Mouse (Mus musculus) retina, adult 2 months (tissue): Measurements from ENCODE around the gene Cyth3.

ENCODE experiments used
- DNase-seq: peaks from one replicate; pipeline ENCODE4 v3.0.0-alpha.2; 2012; ENCODE audit warnings: low read depth, low spot score

Cyth3 gene

GRCm38 (mm10) chr5:143621893-143622622, at the start of gene Cyth3:
TSS of gene Cyth3 (plus strand) at chr5:143622447.
- peak; percentile 76 for DNase-seq

- no peak for DNase-seq
Observed at GRCm38 (mm10) chr5:143573067-143573466, 49.2 kb upstream of the Cyth3 start.

GRCm38 (mm10) chr5:143574261-143575178, 47.7 kb upstream of the Cyth3 start:
- DNase-seq, result no peak

- DNase-seq, result no peak
Observed at GRCm38 (mm10) chr5:143579537-143580203, 42.6 kb upstream of the Cyth3 start.

GRCm38 (mm10) chr5:143580982-143581381, 41.3 kb upstream of the Cyth3 start:
- DNase-seq, result no peak

- no peak for DNase-seq
Observed at GRCm38 (mm10) chr5:143581874-143582273, 40.4 kb upstream of the Cyth3 start.

- no peak for DNase-seq
Observed at GRCm38 (mm10) chr5:143583081-143583480, 39.2 kb upstream of the Cyth3 start.

- DNase-seq, result no peak
Observed at GRCm38 (mm10) chr5:143584982-143585381, 37.3 kb upstream of the Cyth3 start.

GRCm38 (mm10) chr5:143586386-143586785, 35.9 kb upstream of the Cyth3 start:
- DNase-seq, result no peak

GRCm38 (mm10) chr5:143589108-143589507, 33.1 kb upstream of the Cyth3 start:
- no peak for DNase-seq

GRCm38 (mm10) chr5:143592926-143593325, 29.3 kb upstream of the Cyth3 start:
- no peak for DNase-seq

- DNase-seq, result no peak
Observed at GRCm38 (mm10) chr5:143593563-143594146, 28.6 kb upstream of the Cyth3 start.

- no peak for DNase-seq
Observed at GRCm38 (mm10) chr5:143594291-143595065, 27.8 kb upstream of the Cyth3 start.

GRCm38 (mm10) chr5:143602051-143602450, 20.2 kb upstream of the Cyth3 start:
- no peak for DNase-seq

GRCm38 (mm10) chr5:143604157-143604774, 18.0 kb upstream of the Cyth3 start:
- DNase-seq, result no peak

- no peak for DNase-seq
Observed at GRCm38 (mm10) chr5:143606756-143607155, 15.5 kb upstream of the Cyth3 start.

- DNase-seq, result no peak
Observed at GRCm38 (mm10) chr5:143608175-143608574, 14.1 kb upstream of the Cyth3 start.

- DNase-seq, result no peak
Observed at GRCm38 (mm10) chr5:143611954-143612353, 10.3 kb upstream of the Cyth3 start.

GRCm38 (mm10) chr5:143613265-143613664, 9.0 kb upstream of the Cyth3 start:
- no peak for DNase-seq

- DNase-seq, result no peak
Observed at GRCm38 (mm10) chr5:143614519-143614918, 7.7 kb upstream of the Cyth3 start.
